Mouse (Mus musculus): Measurements from ENCODE around the gene Tapt1.
"Not testable (repeated sequence)": the region's sequence is repeated elsewhere in the genome, so short reads cannot be mapped to it uniquely, and the experiment has no call there.

The Tapt1 gene

GRCm38 (mm10) chr5:44127487-44127886 is 98.9 kb downstream of the Tapt1 start:
- DNase-seq (ENCODE audit: low spot score in 2 of 2): no peak

- not testable (repeated sequence) for DNase-seq (ENCODE audit: low spot score in 2 of 2)
Measured at GRCm38 (mm10) chr5:44126574-44126973, 99.9 kb downstream of the Tapt1 start.
